Mouse (Mus musculus) heart, adult 9 months (tissue): ENCODE measurements around the gene Kif2a.
A peak's percentile ranks its signal among the peaks of the same experiment; 100 is the strongest.

ENCODE experiments used
- DNase-seq, 2 experiments: peaks; one replicate each; pipeline ENCODE4 v3.0.0; 2022; ENCODE audit warnings: low spot score in 2 of 2

The Kif2a gene

GRCm38 (mm10) chr13:107021461-107022265 lies at the start of gene Kif2a:
Kif2a (minus strand) TSS chr13:107022126.
- peak; percentile 25 to 43 for DNase-seq

GRCm38 (mm10) chr13:107069061-107069460 lies 47.1 kb upstream of the Kif2a start:
- DNase-seq, result no peak

GRCm38 (mm10) chr13:107065098-107065855 lies 43.4 kb upstream of the Kif2a start:
- no peak for DNase-seq

GRCm38 (mm10) chr13:107064263-107064662 lies 42.3 kb upstream of the Kif2a start:
- DNase-seq, result no peak

GRCm38 (mm10) chr13:107063115-107063807 lies 41.3 kb upstream of the Kif2a start:
- DNase-seq, result no peak

- DNase-seq, result no peak
Observed at GRCm38 (mm10) chr13:107060098-107060497, 38.2 kb upstream of the Kif2a start.

GRCm38 (mm10) chr13:107059460-107059859 lies 37.5 kb upstream of the Kif2a start:
- no peak for DNase-seq

GRCm38 (mm10) chr13:107056318-107056717 lies 34.4 kb upstream of the Kif2a start:
- DNase-seq, result peak in 1 of 2 experiments; percentile 23

- peak; percentile 44 to 45 for DNase-seq
Observed at GRCm38 (mm10) chr13:107054496-107054895, 32.6 kb upstream of the Kif2a start.

GRCm38 (mm10) chr13:107051342-107051741 lies 29.4 kb upstream of the Kif2a start:
- no peak for DNase-seq

GRCm38 (mm10) chr13:107044229-107044628 lies 22.3 kb upstream of the Kif2a start:
- no peak for DNase-seq

- DNase-seq, result no peak
Observed at GRCm38 (mm10) chr13:107042551-107042950, 20.6 kb upstream of the Kif2a start.

- DNase-seq, result no peak
Observed at GRCm38 (mm10) chr13:107039493-107039892, 17.6 kb upstream of the Kif2a start.

- no peak for DNase-seq
Observed at GRCm38 (mm10) chr13:107038346-107038745, 16.4 kb upstream of the Kif2a start.

- no peak for DNase-seq
Observed at GRCm38 (mm10) chr13:107035511-107036113, 13.7 kb upstream of the Kif2a start.

- DNase-seq, result no peak
Observed at GRCm38 (mm10) chr13:107035078-107035477, 13.2 kb upstream of the Kif2a start.

- no peak for DNase-seq
Observed at GRCm38 (mm10) chr13:107034028-107034920, 12.3 kb upstream of the Kif2a start.

- DNase-seq, result no peak
Observed at GRCm38 (mm10) chr13:107031228-107031627, 9.3 kb upstream of the Kif2a start.

- no peak for DNase-seq
Observed at GRCm38 (mm10) chr13:107027218-107027617, 5.3 kb upstream of the Kif2a start.

GRCm38 (mm10) chr13:107025663-107026062 lies 3.7 kb upstream of the Kif2a start:
- no peak for DNase-seq
